Mouse (Mus musculus): ENCODE measurements around the gene Ten1. TPM values are rescaled to one million over a fixed set of nuclear protein-coding genes. Genes with fewer than 3 reads are reported as not detected.

Ten1 gene
- polyA plus RNA-seq, 1 experiment from 2014 or later = 64.7 TPM

DNA sequence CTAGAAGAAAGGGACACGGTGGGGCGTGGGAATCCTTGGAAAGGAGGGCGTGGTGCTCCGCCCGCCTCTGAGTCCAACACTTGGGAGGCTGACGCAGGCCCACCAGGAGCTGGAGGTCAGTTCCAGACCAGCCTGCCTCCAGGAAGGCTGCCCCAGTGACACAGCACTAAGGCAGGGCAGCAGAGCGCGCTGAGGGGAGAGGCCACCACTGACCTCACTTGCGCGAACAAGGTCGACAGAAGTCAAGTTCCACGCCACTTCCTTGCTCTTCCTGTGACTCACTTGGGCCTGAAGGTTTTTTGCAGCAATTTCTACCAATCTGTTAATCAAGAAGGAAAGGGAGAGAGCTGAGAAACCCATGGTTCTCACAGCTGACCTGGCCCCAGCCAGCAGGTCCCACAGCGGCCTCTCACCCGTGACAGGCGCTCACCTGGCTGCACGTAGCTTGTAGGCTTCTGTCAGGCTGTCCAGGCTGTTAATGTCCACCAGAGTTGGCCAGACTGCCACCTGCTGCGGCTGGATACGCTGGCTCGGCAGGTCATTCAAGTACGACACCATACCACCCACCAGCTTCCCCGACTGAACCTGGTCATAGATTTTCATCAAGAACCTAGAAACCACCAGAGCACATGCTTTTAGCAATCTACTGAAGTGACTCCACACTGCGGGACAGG, 23.7 kb upstream of the Ten1 start:
- 91% methylated on average over 22 of the region's 22 CpGs for WGBS
- H3K36me3 ChIP-seq = peaks cover 78% of the 10 kb centered on the region

GRCm38 (mm10) chr11:116176010-116176409, 22.6 kb upstream of the Ten1 start:
- Histone ChIP-seq H3K27me3 (no peaks in the 10 kb centered on the region), H3K4me2 (no peak overlapping the region), H3K9ac (replicated peaks) (no peak overlapping the region), H3K4me3 (replicated peaks) (no peak overlapping the region), H3K4me1 (replicated peaks) (no peaks in the 10 kb centered on the region), H3K36me3 (peaks cover 88% of the 10 kb centered on the region), H3K27ac (no peak overlapping the region), H3K9me3 (no peaks in the 10 kb centered on the region)
- WGBS = 88% methylated on average over 7 of the region's 7 CpGs
- ATAC-seq (ENCODE audit: insufficient number of reproducible peaks, insufficient read depth, low FRiP score, low TSS enrichment, low read depth) = no peak

More for the DNA sequence above, 23.7 kb upstream of the Ten1 start:
- H3K9ac ChIP-seq (replicated peaks) = no peak overlapping the region
- no peaks in the 10 kb centered on the region for H3K9me3 ChIP-seq
- no peak overlapping the region for H3K4me3 ChIP-seq (replicated peaks)
- no peak for ATAC-seq (ENCODE audit: insufficient number of reproducible peaks, insufficient read depth, low FRiP score, low TSS enrichment, low read depth)
- no peak overlapping the region for H3K27ac ChIP-seq
- H3K4me1 ChIP-seq (replicated peaks) = no peaks in the 10 kb centered on the region
- no peaks in the 10 kb centered on the region for H3K27me3 ChIP-seq
- no peak overlapping the region for H3K4me2 ChIP-seq

- Histone ChIP-seq H3K9ac (replicated peaks) (no peak overlapping the region), H3K27me3 (no peaks in the 10 kb centered on the region), H3K36me3 (peaks cover 92% of the 10 kb centered on the region), H3K4me2 (no peak overlapping the region), H3K4me3 (replicated peaks) (no peak overlapping the region), H3K9me3 (no peaks in the 10 kb centered on the region), H3K4me1 (replicated peaks) (no peaks in the 10 kb centered on the region), H3K27ac (no peak overlapping the region)
- WGBS = 89% methylated on average over 20 of the region's 20 CpGs
- no peak for ATAC-seq (ENCODE audit: insufficient number of reproducible peaks, insufficient read depth, low FRiP score, low TSS enrichment, low read depth)
These were observed 20.1 kb upstream of the Ten1 start for GRCm38 (mm10) chr11:116178411-116179121.

DNA sequence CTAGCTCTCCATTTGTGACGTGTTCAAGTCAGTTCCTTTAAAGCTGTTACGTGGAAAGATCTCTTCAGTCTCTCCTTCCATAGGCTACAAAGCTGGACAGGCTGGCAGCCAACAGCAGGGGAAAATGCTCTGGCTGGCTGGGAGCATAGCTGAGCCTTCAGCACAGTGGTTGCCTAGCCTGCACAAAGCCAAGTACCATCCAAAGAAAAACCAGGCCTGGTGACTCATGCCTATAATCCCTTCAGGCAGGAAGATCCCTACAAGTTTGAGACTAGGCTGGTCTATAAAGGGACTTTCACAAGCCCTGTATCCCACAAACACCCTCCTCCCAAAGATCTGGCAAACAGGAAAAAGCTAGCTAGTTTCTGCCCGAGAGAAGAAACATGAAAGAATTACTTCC, 12.8 kb upstream of the Ten1 start:
- no peak overlapping the region for H3K27ac ChIP-seq
- H3K36me3 ChIP-seq = peaks cover 80% of the 10 kb centered on the region
- no peak for ATAC-seq (ENCODE audit: insufficient number of reproducible peaks, insufficient read depth, low FRiP score, low TSS enrichment, low read depth)
- no peaks in the 10 kb centered on the region for H3K9me3 ChIP-seq
- H3K4me3 ChIP-seq (replicated peaks) = no peak overlapping the region
- WGBS = 86% methylated on average over 3 of the region's 3 CpGs
- no peaks in the 10 kb centered on the region for H3K27me3 ChIP-seq
- no peaks in the 10 kb centered on the region for H3K4me1 ChIP-seq (replicated peaks)
- no peak overlapping the region for H3K9ac ChIP-seq (replicated peaks)
- H3K4me2 ChIP-seq = no peak overlapping the region

DNA sequence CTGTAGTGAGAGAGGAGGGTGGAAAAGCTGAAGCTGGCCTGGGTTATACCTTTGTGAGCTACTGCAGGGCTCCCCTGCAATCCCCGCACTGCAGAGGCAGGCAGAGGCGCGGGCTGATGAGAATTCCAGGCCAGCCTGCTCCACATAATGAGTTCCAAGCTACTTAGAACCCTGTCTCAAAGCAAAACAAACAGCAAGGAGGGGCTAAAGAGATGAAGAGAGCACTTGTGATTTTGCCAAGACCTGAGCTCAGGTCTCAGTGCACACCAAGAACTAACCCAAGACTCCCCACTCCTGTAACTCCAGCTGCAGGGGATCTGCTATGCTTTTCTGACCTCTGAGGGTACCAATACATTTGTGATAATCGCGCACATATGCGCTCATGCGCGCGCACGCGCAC, 12.3 kb upstream of the Ten1 start:
- 86% methylated on average over 11 of the region's 11 CpGs for WGBS
- Histone ChIP-seq H3K4me2 (no peak overlapping the region), H3K27me3 (no peaks in the 10 kb centered on the region), H3K9me3 (no peaks in the 10 kb centered on the region), H3K36me3 (peaks cover 81% of the 10 kb centered on the region), H3K4me3 (replicated peaks) (no peak overlapping the region), H3K27ac (peak overlapping the region; percentile 70), H3K4me1 (replicated peaks) (no peaks in the 10 kb centered on the region), H3K9ac (replicated peaks) (no peak overlapping the region)
- ATAC-seq (ENCODE audit: insufficient number of reproducible peaks, insufficient read depth, low FRiP score, low TSS enrichment, low read depth) = no peak

DNA sequence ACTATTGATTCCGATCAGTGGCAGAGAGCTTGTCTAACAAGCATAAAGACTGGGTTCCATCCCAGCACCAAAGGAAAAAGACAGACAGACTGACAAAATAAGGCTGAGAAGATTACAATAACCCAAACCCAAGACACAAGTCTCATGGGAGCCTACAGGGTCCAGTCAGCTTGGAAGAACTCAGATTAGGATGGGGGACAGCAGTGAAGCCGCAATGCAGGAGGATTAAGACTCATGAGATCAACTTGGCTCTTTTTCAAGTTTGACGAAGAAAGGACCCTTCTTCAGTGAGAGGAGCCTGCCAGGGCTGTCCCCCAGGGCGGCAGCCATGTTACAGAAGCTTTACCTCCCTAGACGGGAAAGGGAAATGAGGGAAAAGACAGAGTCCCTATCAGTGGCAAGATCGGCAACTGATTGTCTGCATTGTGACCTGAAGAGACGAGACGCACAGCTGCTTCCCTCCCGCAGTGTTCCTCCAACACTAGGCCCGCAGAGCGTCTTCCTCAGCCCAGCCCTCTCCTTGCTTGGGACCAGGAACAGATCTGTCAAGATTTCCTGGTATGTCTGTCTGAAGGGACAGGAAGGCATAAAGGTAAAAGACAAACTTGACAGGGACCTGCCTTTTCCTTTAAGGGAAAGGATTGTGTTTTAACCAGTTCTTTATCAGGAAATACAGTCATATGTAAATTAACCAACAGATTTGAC, 11.3 kb upstream of the Ten1 start:
- no peak for ATAC-seq (ENCODE audit: insufficient number of reproducible peaks, insufficient read depth, low FRiP score, low TSS enrichment, low read depth)
- 67% methylated on average over 11 of the region's 11 CpGs for WGBS
- Histone ChIP-seq H3K4me2 (no peak overlapping the region), H3K4me3 (replicated peaks) (no peak overlapping the region), H3K36me3 (peaks cover 74% of the 10 kb centered on the region), H3K9ac (replicated peaks) (no peak overlapping the region), H3K9me3 (no peaks in the 10 kb centered on the region), H3K4me1 (replicated peaks) (no peaks in the 10 kb centered on the region), H3K27ac (no peak overlapping the region), H3K27me3 (no peaks in the 10 kb centered on the region)

- WGBS = 96% methylated on average over 8 of the region's 8 CpGs
- Histone ChIP-seq H3K27me3 (no peaks in the 10 kb centered on the region), H3K4me3 (replicated peaks) (no peak overlapping the region), H3K4me2 (no peak overlapping the region), H3K36me3 (peaks cover 29% of the 10 kb centered on the region), H3K27ac (no peak overlapping the region), H3K9me3 (no peaks in the 10 kb centered on the region), H3K4me1 (replicated peaks) (peaks cover 6% of the 10 kb centered on the region), H3K9ac (replicated peaks) (no peak overlapping the region)
- no peak for ATAC-seq (ENCODE audit: insufficient number of reproducible peaks, insufficient read depth, low FRiP score, low TSS enrichment, low read depth)
These were observed 4.0 kb upstream of the Ten1 start for GRCm38 (mm10) chr11:116194619-116195018.

GRCm38 (mm10) chr11:116195252-116195651, 3.4 kb upstream of the Ten1 start:
- Histone ChIP-seq H3K4me3 (replicated peaks) (no peak overlapping the region), H3K4me1 (replicated peaks) (peaks cover 7% of the 10 kb centered on the region), H3K9ac (replicated peaks) (no peak overlapping the region), H3K4me2 (no peak overlapping the region), H3K9me3 (no peaks in the 10 kb centered on the region), H3K27ac (no peak overlapping the region), H3K36me3 (peaks cover 24% of the 10 kb centered on the region; the same call in 1 of the 2 replicates), H3K27me3 (no peaks in the 10 kb centered on the region)
- 74% methylated on average over 5 of the region's 5 CpGs for WGBS
- ATAC-seq (ENCODE audit: insufficient number of reproducible peaks, insufficient read depth, low FRiP score, low TSS enrichment, low read depth) = no peak

DNA sequence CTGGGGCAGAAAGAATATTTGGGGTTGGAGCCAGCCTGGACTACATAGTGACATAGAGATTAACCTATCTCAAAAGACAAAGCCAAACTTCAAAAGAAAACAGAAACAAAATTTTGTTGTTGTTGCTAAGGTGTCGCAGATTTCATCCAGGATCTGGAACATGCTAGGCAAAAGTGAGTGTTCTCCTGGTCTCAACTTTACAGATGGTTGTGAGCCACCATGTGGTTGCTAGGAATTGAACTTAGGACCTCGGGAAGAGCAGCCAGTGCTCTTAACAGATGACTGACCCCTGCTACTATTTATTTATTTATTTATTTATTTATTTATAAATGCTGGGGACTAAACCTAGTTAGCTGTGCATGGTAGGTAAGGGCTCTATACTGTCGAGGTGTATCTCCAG, 2.3 kb upstream of the Ten1 start:
- H3K4me1 ChIP-seq (replicated peaks) = peaks cover 7% of the 10 kb centered on the region
- H3K27me3 ChIP-seq = no peaks in the 10 kb centered on the region
- no peak overlapping the region for H3K27ac ChIP-seq
- ATAC-seq (ENCODE audit: insufficient number of reproducible peaks, insufficient read depth, low FRiP score, low TSS enrichment, low read depth) = no peak
- H3K9me3 ChIP-seq = no peaks in the 10 kb centered on the region
- peaks cover 19% of the 10 kb centered on the region; the same call in 1 of the 2 replicates for H3K36me3 ChIP-seq
- H3K4me3 ChIP-seq (replicated peaks) = no peak overlapping the region
- no peak overlapping the region for H3K4me2 ChIP-seq
- no peak overlapping the region for H3K9ac ChIP-seq (replicated peaks)
- 87% methylated on average over 3 of the region's 3 CpGs for WGBS

DNA sequence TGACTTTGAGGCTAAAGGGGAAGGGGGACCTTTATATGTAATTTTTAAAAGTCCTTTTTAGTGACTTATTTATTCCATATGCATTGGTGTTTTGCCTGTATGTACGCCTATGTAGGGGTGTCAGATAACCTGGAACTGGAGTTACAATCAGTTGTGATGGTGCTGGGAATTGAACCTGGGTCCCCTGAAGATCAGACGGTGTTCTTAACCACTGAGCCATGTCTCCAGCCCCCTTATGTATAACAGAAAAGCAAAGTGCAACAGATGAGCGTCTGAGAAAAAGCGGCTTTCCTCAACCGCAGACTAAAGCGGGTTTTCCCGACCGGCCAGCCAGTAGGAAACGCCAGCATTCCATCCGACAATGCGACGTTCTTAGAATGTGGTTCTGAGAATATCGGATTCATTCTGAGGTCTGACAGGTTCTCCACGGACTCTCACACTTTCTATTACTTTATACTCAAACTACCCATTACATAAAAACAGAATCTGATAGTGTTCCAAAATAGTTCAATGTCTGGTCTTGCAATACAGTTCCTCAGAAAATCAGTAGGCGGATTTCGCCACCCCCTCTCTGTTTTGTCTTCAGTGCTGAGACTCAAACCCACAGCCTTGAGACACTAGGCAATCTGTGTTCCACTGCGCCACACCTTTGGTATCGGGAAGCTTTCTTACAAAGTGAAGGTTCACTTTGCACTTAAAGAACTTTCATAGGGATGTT, 1.6 kb upstream of the Ten1 start:
- Histone ChIP-seq H3K9me3 (no peaks in the 10 kb centered on the region), H3K36me3 (peaks cover 18% of the 10 kb centered on the region; the same call in 1 of the 2 replicates), H3K4me3 (replicated peaks) (no peak overlapping the region), H3K9ac (replicated peaks) (no peak overlapping the region), H3K27me3 (no peaks in the 10 kb centered on the region), H3K4me2 (peak overlapping the region; percentile 81), H3K4me1 (replicated peaks) (peaks cover 7% of the 10 kb centered on the region), H3K27ac (no peak overlapping the region)
- no peak for ATAC-seq (ENCODE audit: insufficient number of reproducible peaks, insufficient read depth, low FRiP score, low TSS enrichment, low read depth)
- 94% methylated on average over 18 of the region's 18 CpGs for WGBS

GRCm38 (mm10) chr11:116197584-116197906, 1.1 kb upstream of the Ten1 start:
- H3K9me3 ChIP-seq = no peaks in the 10 kb centered on the region
- ATAC-seq (ENCODE audit: insufficient number of reproducible peaks, insufficient read depth, low FRiP score, low TSS enrichment, low read depth) = no peak
- H3K36me3 ChIP-seq = peaks cover 23% of the 10 kb centered on the region; the same call in 1 of the 2 replicates
- H3K4me3 ChIP-seq (replicated peaks) = no peak overlapping the region
- WGBS = 89% methylated on average over 6 of the region's 6 CpGs
- peaks cover 7% of the 10 kb centered on the region for H3K4me1 ChIP-seq (replicated peaks)
- no peak overlapping the region for H3K27ac ChIP-seq
- no peaks in the 10 kb centered on the region for H3K27me3 ChIP-seq
- H3K9ac ChIP-seq (replicated peaks) = no peak overlapping the region
- H3K4me2 ChIP-seq = peak overlapping the region; percentile 81

Measured in limb, embryonic 12.5 days (tissue).